Mouse (Mus musculus) left cerebral cortex, postnatal 36 days (tissue): ENCODE data around the gene Slc30a10. TPM values are rescaled to one million over a fixed set of nuclear protein-coding genes. Genes with fewer than 3 reads are reported as not detected.

Experiments used
- DNase-seq, 2 experiments: peaks; one replicate each; pipeline ENCODE4 v3.0.0; 2021 to 2022; ENCODE audit warnings: low spot score in 2 of 2, mixed read lengths in 1 of 2
- intact Hi-C: fragments of 180-260 bp; cut with DNase I; formaldehyde crosslinking; loops from one replicate; pipeline ENCODE4 v1.15.1; 2025
- total RNA-seq, 2 experiments: library from RNA; stranded (reverse); gene quantifications; 2 replicates each; pipeline ENCODE4 v1.2.3; 2021

The Slc30a10 gene
- total RNA-seq, 2 experiments from 2014 or later = 7.9 to 9.4 TPM

DNA sequence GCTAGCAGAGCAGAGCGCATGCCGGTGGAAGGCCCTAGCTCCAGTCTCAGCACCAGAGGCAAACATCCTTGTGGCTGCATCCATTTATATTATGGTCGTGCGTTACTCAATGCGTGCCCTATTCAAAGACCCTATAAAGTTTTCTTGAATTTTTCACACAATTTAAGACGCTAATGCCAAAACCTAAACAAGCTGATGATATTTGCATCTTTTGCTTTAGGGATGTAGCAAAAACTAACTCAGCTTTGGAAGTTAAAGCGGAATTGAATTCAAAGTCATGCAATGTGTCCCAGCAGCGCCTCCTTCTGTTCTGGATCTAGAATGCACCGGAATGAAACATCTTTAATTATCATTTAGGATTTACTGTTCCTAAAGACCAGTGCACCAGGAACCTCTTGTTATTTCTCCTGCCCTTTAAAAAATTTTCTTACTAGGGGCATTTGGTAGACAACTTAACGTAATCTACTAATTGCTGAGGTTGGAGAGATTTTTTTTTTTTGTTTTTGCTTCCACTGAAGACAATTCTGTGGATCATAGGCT, 47.2 kb downstream of the Slc30a10 start:
- peak in 1 of 2 experiments; percentile 25 for DNase-seq
- intact Hi-C loops = loop anchor here (5.0 kb wide), 1 partner anchor 80 kb away; no protein-coding TSS in a partner anchor

DNA sequence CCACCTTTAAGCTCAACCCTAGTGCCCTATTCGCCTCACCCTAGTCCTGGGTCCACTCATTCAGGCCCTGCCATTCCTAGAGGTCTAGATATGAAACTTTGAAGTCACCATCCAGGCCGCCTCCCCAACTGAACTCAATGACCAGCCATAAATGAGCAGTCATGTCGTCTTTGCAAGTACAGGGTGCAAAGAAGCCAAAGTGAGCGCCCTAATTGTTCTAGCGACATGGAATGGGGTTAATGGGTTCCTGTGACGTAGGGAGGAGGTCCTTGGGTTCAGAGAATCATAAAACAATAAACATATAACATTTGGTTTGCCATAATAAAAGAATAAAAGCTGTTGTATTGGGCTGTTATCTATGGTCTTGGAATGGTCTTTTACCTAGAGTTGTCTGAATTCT, 47.9 kb downstream of the Slc30a10 start:
- no peak for DNase-seq
- intact Hi-C loops = loop anchor here (5.0 kb wide), 1 partner anchor 80 kb away; no protein-coding TSS in a partner anchor

DNA sequence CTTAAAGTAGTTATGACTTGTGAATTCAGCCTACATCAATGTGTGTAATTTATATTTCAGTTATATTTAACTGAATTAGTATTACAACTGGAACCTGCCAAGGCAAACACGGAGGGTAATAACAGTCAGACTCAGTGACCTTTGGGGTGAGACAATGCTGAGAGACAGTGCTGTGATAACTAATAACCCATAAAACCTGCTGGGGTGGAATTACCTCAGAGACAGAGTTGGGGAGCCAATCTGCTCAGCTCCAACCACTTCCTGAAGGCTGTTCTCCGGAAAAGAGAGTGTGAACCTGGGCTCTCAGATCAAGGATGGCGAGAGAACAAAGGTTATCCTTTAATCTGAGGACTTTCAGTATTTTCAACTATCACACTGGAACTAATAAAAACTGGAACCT, 54.4 kb downstream of the Slc30a10 start:
- no peak for DNase-seq
- intact Hi-C loops = no loop called here

DNA sequence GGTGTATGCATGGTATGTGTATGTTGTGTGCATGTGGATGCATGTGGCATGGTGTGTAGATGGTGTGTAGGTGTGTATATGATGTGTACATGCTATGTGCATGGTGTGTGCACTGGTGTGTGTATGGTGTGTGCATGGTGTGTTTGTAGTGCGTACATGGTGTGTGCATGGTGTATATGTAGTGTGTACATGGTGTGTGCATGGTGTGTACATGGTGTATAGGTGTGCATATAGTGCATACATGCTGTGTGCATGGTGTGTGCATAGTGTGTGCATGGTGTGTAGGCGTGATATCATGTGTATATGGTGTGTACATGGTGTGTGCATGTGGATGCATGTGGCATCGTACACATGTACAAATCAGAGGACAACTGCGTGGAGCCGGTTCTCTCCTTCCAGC, 56.7 kb downstream of the Slc30a10 start:
- intact Hi-C loops = no loop called here
- DNase-seq = no peak

DNA sequence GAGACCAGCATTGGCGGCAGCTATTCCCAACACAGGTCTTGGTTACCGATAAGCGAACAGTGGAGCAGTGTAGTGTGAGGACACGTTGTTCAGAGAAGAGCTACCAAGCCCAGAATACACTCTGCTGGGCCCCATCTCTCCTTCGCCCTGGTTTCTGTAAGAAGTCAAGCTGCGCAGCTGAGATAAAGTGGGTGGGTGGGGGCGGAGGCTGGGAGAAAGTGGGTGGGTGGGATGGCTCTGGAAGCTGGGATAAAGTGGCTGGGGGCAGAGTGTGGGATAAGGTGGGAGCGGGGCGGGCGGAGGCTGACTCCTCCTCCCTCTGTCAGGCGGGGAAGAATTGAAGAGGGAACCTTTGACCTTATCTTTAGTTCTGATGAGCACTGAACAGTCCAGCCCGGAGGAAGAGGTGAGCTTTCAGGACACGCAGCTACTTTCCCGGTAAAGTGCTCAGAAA, 60.9 kb downstream of the Slc30a10 start:
- no peak for DNase-seq
- intact Hi-C loops = no loop called here

DNA sequence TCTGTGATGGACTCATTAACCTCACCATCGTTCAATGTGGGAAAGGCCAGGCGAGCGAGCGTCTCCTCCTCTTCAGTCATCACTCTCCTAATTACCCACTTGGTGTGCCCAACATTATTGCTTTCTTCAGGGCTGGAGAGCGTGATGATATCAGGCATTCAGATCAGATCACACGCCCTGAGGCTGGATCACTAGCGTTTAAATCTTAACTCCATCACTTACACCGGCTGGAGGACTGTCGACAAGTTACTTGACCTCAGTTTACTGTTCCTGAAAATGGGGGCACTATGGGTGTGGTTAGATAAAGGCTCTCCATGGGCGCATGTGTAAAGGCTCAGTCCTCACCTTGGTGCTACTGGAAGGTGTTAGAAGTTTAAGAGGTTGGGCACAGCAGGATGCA, 61.4 kb downstream of the Slc30a10 start:
- intact Hi-C loops = no loop called here
- no peak for DNase-seq

DNA sequence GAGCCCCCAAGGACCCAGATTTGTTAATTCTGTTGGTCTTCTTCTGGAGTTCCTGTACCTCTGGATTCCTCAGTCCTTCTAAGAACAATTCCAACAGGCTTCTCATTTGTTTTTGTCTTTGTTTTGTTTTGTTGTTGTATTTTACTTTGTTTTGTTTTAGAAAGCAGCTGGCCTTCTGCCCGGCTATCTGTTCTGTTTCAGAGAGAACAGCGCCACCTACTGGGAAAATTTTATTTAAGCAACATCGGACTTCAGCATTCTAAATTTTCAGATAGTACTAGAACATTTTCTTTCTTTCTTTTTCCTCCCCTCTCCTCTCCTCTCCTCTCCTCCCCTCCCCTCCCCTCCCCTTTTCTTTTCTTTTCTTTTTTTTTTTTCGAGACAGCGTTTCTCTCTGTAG, 62.9 kb downstream of the Slc30a10 start:
- no peak for DNase-seq
- intact Hi-C loops = no loop called here

Other genes with a start within 250 kb of the Slc30a10 start
- 10 to 100 TPM; 31.4 to 33.4 TPM for gene Iars2, start 125.5 kb upstream of the Slc30a10 start, total RNA-seq
- gene Bpnt1, start 122.7 kb upstream of the Slc30a10 start, total RNA-seq = 10 to 100 TPM; 65.7 to 72.8 TPM
- gene Eprs, start 91.8 kb upstream of the Slc30a10 start, total RNA-seq = 10 to 100 TPM; 64.0 to 74.4 TPM